Mouse (Mus musculus) midbrain, embryonic 13.5 days (tissue): ENCODE measurements at regions not wholly inside any gene's neighbourhood (a gene's known extent, or its start where the extent isn't known, plus 50 kb on each side); places are given as distances from the start of the nearest gene placed in this dataset.

Source experiments
- ATAC-seq: fragments of 200-750 bp; cut with Nextera tagmentation; 2 replicates; pipeline ENCODE4 v1.8.0; 2017; ENCODE audit warnings: mild to moderate bottlenecking, moderate TSS enrichment, moderate library complexity
- H3K27ac ChIP-seq: fragments of 300-500 bp; sonication (generic); 2 replicates; pipeline ENCODE4 v1.5.1; 2015; ENCODE audit warnings: inconsistent platforms, mild to moderate bottlenecking, moderate library complexity
- H3K27me3 ChIP-seq: fragments of 300-500 bp; sonication (generic); 2 replicates; pipeline ENCODE4 v1.6.1; 2015; ENCODE audit warnings: mild to moderate bottlenecking, inconsistent platforms
- H3K36me3 ChIP-seq: fragments of 300-500 bp; sonication (generic); 2 replicates; pipeline ENCODE4 v1.6.1; 2015; ENCODE audit warnings: mild to moderate bottlenecking, inconsistent platforms
- H3K4me1 ChIP-seq: fragments of 300-500 bp; sonication (generic); replicated peaks from 2 replicates; pipeline ENCODE4 v1.6.1; 2015; ENCODE audit warnings: inconsistent platforms
- H3K4me2 ChIP-seq: fragments of 300-500 bp; sonication (generic); replicated peaks from 2 replicates; pipeline ENCODE4 v1.6.1; 2015; ENCODE audit warnings: moderate library complexity, mild to moderate bottlenecking, inconsistent platforms
- H3K4me3 ChIP-seq: fragments of 300-500 bp; sonication (generic); replicated peaks from 2 replicates; pipeline ENCODE4 v1.5.1; 2015; ENCODE audit warnings: mild to moderate bottlenecking, inconsistent platforms
- H3K9ac ChIP-seq: fragments of 300-500 bp; sonication (generic); replicated peaks from 2 replicates; pipeline ENCODE4 v1.6.1; 2015; ENCODE audit warnings: mild to moderate bottlenecking, inconsistent platforms
- H3K9me3 ChIP-seq: fragments of 300-500 bp; sonication (generic); 2 replicates; pipeline ENCODE4 v1.6.1; 2016; ENCODE audit warnings: mild to moderate bottlenecking, inconsistent platforms
- WGBS: fragments of 180-500 bp; shearing (Covaris S2); methylation state at CpG from one replicate; pipeline ENCODE4 v1.1.7; 2015; 5-methylcytosine and 5-hydroxymethylcytosine counted together

GRCm38 (mm10) chr10:83861574-83862190 is 139.0 kb downstream of the 1500009L16Rik start:
- Histone ChIP-seq H3K4me2 (no peak overlapping the region), H3K9me3 (no peaks in the 10 kb centered on the region), H3K4me1 (0 out of 2 replicates have a peak, but pooled peaks cover 13% of the 10 kb centered on the region), H3K4me3 (no peak overlapping the region), H3K27ac (0 out of 2 replicates have a peak overlapping the region, but pooled peaks have one; percentile 9), H3K9ac (no peak overlapping the region), H3K27me3 (no peaks in the 10 kb centered on the region), H3K36me3 (no peaks in the 10 kb centered on the region)
- WGBS: 31% methylated on average over 5 of the region's 5 CpGs
- ATAC-seq: 0 out of 2 replicates have a peak, but pooled peaks have one; percentile 53

DNA sequence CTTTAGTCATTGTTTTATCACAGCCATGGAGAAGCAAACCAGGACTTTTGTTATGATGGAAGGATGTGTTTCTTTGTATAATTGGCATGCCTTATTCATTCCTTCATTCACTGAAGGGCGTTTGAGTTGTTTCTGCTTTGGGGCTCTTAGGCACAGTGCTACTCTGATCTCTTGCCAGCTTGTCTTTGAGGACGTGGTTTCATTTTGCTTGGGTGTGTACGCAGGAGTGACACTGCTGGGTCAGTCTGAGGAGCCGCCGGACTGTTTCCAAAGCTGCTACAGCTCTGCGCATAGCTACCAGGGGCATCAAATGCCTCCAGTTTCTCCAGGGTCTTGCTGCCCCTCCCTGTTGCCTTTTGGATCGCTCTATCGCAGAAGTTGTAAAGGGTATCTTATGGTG is 141.9 kb downstream of the 1500009L16Rik start:
- ATAC-seq: no peak
- H3K4me3 ChIP-seq: no peak overlapping the region
- H3K9me3 ChIP-seq: no peaks in the 10 kb centered on the region
- no peaks in the 10 kb centered on the region for H3K36me3 ChIP-seq
- no peak overlapping the region for H3K4me2 ChIP-seq
- H3K27me3 ChIP-seq: no peaks in the 10 kb centered on the region
- 0 out of 2 replicates have a peak, but pooled peaks cover 10% of the 10 kb centered on the region for H3K4me1 ChIP-seq
- H3K9ac ChIP-seq: no peak overlapping the region
- no peak overlapping the region for H3K27ac ChIP-seq
- 83% methylated on average over 8 of the region's 8 CpGs for WGBS

GRCm38 (mm10) chr10:83865929-83866328 is 143.3 kb downstream of the 1500009L16Rik start:
- no peak overlapping the region for H3K4me3 ChIP-seq
- no peak for ATAC-seq

DNA sequence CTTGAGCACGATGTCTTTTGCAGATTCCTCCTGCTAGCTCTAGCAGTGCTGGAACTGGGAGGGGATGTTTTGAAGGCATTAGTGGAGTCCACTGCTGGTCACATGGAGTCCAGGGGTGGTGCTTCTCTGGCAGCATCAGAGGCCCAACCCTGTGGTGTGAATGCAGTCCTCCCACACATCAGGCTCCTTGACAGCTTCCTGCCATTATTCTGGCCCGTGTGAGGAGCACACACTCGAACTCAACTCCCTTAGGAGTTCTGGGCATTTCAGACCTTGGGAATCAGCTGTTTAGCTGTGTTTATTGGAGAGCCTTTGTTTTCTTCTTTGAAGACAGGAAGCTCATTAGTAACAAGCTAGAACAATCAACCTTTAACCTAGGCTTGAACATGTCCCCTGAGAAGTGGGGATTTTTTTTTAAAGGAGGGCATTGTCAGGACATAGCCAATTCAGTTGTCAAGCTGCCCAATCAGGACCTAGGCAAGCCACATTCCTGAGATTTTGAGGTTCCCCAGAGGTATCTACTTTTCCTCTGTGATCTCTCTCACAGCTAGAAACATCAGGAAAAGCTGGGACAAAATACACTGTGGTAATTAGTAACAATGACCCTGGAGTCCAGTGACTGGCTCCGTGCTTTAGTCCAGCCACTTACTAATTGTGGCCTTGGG is 149.2 kb downstream of the 1500009L16Rik start:
- Histone ChIP-seq H3K27me3 (no peaks in the 10 kb centered on the region), H3K4me1 (no peaks in the 10 kb centered on the region), H3K9ac (no peak overlapping the region), H3K36me3 (no peaks in the 10 kb centered on the region), H3K4me2 (no peak overlapping the region), H3K9me3 (no peaks in the 10 kb centered on the region), H3K27ac (no peak overlapping the region), H3K4me3 (no peak overlapping the region)
- WGBS: 72% methylated on average over 4 of the region's 4 CpGs
- ATAC-seq: no peak

More at GRCm38 (mm10) chr10:83865929-83866328, 143.3 kb downstream of the 1500009L16Rik start:
- Histone ChIP-seq H3K27me3 (no peaks in the 10 kb centered on the region), H3K36me3 (no peaks in the 10 kb centered on the region), H3K4me1 (0 out of 2 replicates have a peak, but pooled peaks cover 10% of the 10 kb centered on the region), H3K9ac (no peak overlapping the region), H3K4me2 (no peak overlapping the region), H3K27ac (no peak overlapping the region), H3K9me3 (no peaks in the 10 kb centered on the region)
- 37% methylated on average over 5 of the region's 5 CpGs for WGBS

DNA sequence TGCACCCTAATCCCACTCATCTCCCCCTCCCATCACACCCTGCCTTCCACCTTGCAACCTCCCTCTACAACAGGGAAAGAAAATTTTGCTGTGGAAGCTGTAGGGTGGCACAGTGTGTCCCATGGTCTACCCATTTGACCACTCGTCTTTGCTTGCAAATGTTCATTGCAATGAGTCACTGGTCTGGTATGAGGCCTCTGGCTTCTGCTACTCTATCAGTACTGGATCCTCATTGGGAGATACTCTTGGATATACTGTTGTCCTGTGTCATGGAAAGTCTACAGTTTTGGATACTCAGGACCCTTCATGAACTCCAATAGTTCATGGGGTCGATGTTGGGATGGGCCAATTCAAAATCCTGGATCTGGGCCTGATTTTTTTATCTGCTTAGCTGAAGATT is 156.1 kb downstream of the 1500009L16Rik start:
- no peak for ATAC-seq

DNA sequence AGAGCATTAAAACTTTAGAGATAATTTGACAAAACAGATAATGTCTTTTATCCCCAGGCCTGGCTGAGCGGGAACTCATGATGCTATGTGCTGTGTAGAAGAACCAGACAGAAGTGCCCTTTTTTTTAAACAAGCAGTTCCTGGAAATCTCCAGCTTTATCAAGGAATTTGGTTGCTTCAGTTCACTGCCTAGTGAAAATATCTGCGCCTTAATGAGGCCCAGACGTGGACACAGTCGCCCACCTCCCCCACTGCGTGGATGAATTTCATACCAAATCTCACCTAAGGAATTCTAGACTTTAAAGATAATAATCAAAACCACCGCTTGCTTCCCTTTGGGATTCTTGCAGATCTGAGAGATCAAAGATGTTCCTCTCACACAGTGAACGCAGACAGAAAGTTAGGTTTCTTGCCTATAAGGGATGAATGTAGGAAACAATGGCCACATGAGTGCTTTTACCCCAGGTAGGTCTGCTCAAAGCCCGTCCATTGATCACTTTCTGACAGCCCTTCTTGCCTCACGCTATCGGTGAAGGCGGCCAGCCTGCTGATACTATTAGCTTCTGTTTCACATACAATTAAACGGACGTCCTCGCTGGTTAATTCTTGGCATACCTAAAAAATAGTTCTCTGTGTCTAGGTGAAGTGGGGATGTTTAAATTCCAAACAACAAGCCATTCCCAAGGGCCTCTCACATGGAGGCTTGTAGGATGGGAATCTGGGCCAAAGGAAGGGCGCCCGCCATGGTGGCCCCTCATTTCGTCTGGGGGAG is 159.6 kb downstream of the 1500009L16Rik start:
- Histone ChIP-seq H3K36me3 (no peaks in the 10 kb centered on the region), H3K4me3 (no peak overlapping the region), H3K9me3 (no peaks in the 10 kb centered on the region), H3K27me3 (no peaks in the 10 kb centered on the region), H3K4me1 (no peaks in the 10 kb centered on the region), H3K9ac (no peak overlapping the region), H3K27ac (no peak overlapping the region), H3K4me2 (no peak overlapping the region)
- no peak for ATAC-seq
- WGBS: 82% methylated on average over 17 of the region's 17 CpGs

More for the DNA sequence above, 156.1 kb downstream of the 1500009L16Rik start:
- Histone ChIP-seq H3K9ac (no peak overlapping the region), H3K4me3 (no peak overlapping the region), H3K9me3 (no peaks in the 10 kb centered on the region), H3K27me3 (no peaks in the 10 kb centered on the region), H3K36me3 (no peaks in the 10 kb centered on the region), H3K27ac (no peak overlapping the region), H3K4me1 (no peaks in the 10 kb centered on the region), H3K4me2 (no peak overlapping the region)
- WGBS: 84% methylated on average over 2 of the region's 2 CpGs

- H3K36me3 ChIP-seq: no peaks in the 10 kb centered on the region
- no peaks in the 10 kb centered on the region for H3K9me3 ChIP-seq
- no peak overlapping the region for H3K4me3 ChIP-seq
- H3K4me2 ChIP-seq: no peak overlapping the region
- no peaks in the 10 kb centered on the region for H3K27me3 ChIP-seq
- 85% methylated on average over 1 of the region's 1 CpGs for WGBS
- H3K4me1 ChIP-seq: no peaks in the 10 kb centered on the region
- H3K9ac ChIP-seq: no peak overlapping the region
- no peak for ATAC-seq
- H3K27ac ChIP-seq: no peak overlapping the region
Measured at GRCm38 (mm10) chr10:83882891-83883185, 160.2 kb downstream of the 1500009L16Rik start.

DNA sequence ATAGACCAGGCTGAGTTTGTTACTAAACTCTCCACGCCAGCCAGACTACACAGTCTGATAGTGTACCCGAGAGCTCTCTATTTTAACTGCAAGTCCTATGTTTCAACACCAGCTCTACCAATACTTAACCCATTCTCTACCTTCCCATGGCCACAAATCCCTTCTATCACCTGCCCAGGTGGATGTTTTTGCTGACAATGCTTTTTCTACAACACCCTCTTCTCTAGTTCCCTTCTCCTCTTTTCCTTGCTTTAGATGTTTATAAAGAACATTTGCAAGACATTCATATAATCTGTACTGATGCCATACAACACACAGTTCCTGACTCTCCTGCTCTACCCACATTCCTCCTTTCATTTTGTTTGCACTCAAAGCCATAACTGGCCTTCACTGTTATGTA is 161.9 kb downstream of the 1500009L16Rik start:
- Histone ChIP-seq H3K4me2 (no peak overlapping the region), H3K27me3 (no peaks in the 10 kb centered on the region), H3K27ac (no peak overlapping the region), H3K4me1 (no peaks in the 10 kb centered on the region), H3K9me3 (no peaks in the 10 kb centered on the region), H3K9ac (no peak overlapping the region), H3K36me3 (no peaks in the 10 kb centered on the region), H3K4me3 (no peak overlapping the region)
- WGBS: 84% methylated on average over 2 of the region's 2 CpGs
- no peak for ATAC-seq

GRCm38 (mm10) chr10:83888587-83888986 is 165.9 kb downstream of the 1500009L16Rik start:
- Histone ChIP-seq H3K36me3 (no peaks in the 10 kb centered on the region), H3K27ac (no peak overlapping the region), H3K4me2 (no peak overlapping the region), H3K4me3 (no peak overlapping the region), H3K4me1 (no peaks in the 10 kb centered on the region), H3K9ac (no peak overlapping the region), H3K27me3 (no peaks in the 10 kb centered on the region), H3K9me3 (no peaks in the 10 kb centered on the region)
- no peak for ATAC-seq
- 69% methylated on average over 6 of the region's 6 CpGs for WGBS

DNA sequence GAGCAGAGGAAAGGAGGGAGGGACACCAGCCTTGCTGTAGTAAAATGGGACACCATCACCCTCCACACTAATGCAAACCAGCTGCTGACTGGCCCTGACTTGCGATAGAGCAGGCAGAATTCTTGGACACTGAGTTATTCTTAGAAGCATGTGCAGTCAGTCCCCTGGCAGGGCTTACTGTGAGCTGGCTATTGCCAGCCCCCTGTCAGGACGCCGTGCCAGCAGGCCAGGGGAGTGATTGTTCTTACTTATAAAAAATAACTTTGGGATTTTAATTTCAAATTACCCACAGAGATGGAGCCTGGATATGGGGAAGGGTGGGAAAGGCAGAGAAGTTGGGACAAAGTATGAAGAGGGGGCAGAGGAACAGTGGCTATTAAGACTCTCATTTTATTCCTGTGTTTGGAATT is 173.1 kb downstream of the 1500009L16Rik start:
- WGBS: 76% methylated on average over 3 of the region's 3 CpGs
- no peak for ATAC-seq

DNA sequence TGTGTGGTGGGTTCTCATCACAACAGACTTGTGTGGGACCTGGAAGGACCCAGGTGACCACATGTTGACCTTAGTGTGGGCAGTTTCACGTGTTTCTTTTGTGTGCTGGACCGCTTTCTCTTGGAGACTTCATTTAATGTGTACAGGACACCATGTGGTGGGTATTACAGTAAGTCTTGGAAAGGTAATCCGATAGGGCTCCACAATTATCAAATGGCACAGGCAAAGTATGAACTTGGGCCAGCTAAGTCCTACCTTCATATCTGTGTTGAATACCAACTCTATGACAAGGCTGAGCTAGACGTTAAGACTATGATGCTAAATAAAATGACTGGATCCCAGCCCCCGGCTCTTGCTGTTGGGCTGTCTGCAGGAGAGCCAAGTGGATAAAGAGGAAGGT is 173.5 kb downstream of the 1500009L16Rik start:
- 92% methylated on average over 5 of the region's 5 CpGs for WGBS
- no peak for ATAC-seq
- H3K27me3 ChIP-seq: no peaks in the 10 kb centered on the region
- no peak overlapping the region for H3K9ac ChIP-seq
- H3K36me3 ChIP-seq: no peaks in the 10 kb centered on the region
- no peaks in the 10 kb centered on the region for H3K4me1 ChIP-seq
- H3K4me3 ChIP-seq: no peak overlapping the region
- no peaks in the 10 kb centered on the region for H3K9me3 ChIP-seq
- no peak overlapping the region for H3K27ac ChIP-seq
- H3K4me2 ChIP-seq: no peak overlapping the region

More for the DNA sequence above, 173.1 kb downstream of the 1500009L16Rik start:
- Histone ChIP-seq H3K27me3 (no peaks in the 10 kb centered on the region), H3K27ac (no peak overlapping the region), H3K36me3 (no peaks in the 10 kb centered on the region), H3K9me3 (no peaks in the 10 kb centered on the region), H3K4me3 (no peak overlapping the region), H3K4me1 (no peaks in the 10 kb centered on the region), H3K4me2 (no peak overlapping the region), H3K9ac (no peak overlapping the region)

GRCm38 (mm10) chr10:83897558-83897957 is 174.9 kb downstream of the 1500009L16Rik start:
- H3K4me2 ChIP-seq: no peak overlapping the region
- no peaks in the 10 kb centered on the region for H3K4me1 ChIP-seq
- no peak for ATAC-seq
- no peaks in the 10 kb centered on the region for H3K9me3 ChIP-seq
- H3K27me3 ChIP-seq: no peaks in the 10 kb centered on the region
- WGBS: 87% methylated on average over 6 of the region's 6 CpGs
- H3K36me3 ChIP-seq: no peaks in the 10 kb centered on the region
- H3K27ac ChIP-seq: no peak overlapping the region
- no peak overlapping the region for H3K4me3 ChIP-seq
- no peak overlapping the region for H3K9ac ChIP-seq
